ENCODE assay signal across 8 mouse cellular contexts in genomic region chr11:67080168-67080567, GRCm38 (mm10). TPM values are rescaled to one million over a fixed set of nuclear protein-coding genes. Genes with fewer than 3 reads are reported as not detected.
A peak's percentile ranks its signal among the peaks of the same experiment; 100 is the strongest.
DNase-seq lines count a peak whose midpoint lies in the region; ATAC-seq and TF ChIP-seq lines count a peak whose summit lies in the region.

No protein-coding gene starts in this region.

- peak; percentile 11 for TF ChIP-seq RAD21 in MEL (IDR thresholded peaks at IDR 0.05; ENCODE audit: low read depth, low read length)

- H3K27ac ChIP-seq in MEL (ENCODE audit: control insufficient read depth, low read depth, low read length): no peak overlapping the region
- H3K27ac ChIP-seq in forebrain, embryonic 16.5 days (ENCODE audit: low read length): no peak overlapping the region
- H3K27ac ChIP-seq in kidney, embryonic 14.5 days (ENCODE audit: low read depth, low read length): no peak overlapping the region
- H3K27ac ChIP-seq in liver, postnatal 0 days (ENCODE audit: low read depth): no peak overlapping the region
- H3K27ac ChIP-seq in neural tube, embryonic 13.5 days (replicated peaks): no peak overlapping the region; the same call in 1 of the 2 replicates

- no peak for TF ChIP-seq POLR2A in MEL (IDR thresholded peaks at IDR 0.05; ENCODE audit: control insufficient read depth in 1 of 2, insufficient read depth in 1 of 2, low read depth in 1 of 2, low read length in 2 of 2, poor library complexity in 1 of 2)

- H3K9ac ChIP-seq in MEL (ENCODE audit: control insufficient read depth, low read depth, low read length, poor library complexity, severe bottlenecking): no peak overlapping the region
- no peak overlapping the region for H3K9ac ChIP-seq in forebrain, embryonic 16.5 days (replicated peaks; ENCODE audit: low read depth, low read length)
- no peak overlapping the region for H3K9ac ChIP-seq in kidney, embryonic 14.5 days (ENCODE audit: low read depth, low read length)
- no peak overlapping the region for H3K9ac ChIP-seq in liver, postnatal 0 days (replicated peaks)
- H3K9ac ChIP-seq in neural tube, embryonic 13.5 days: 0 out of 2 replicates have a peak overlapping the region, but pooled peaks have one; percentile 17

- peaks cover 0 to 2% of the 10 kb centered on the region in 2 experiments; a peak in 1 of 4 replicates for H3K36me3 ChIP-seq in MEL (ENCODE audit: control insufficient read depth in 1 of 2, insufficient read depth in 2 of 2, low read length in 2 of 2)
- H3K36me3 ChIP-seq in forebrain, embryonic 16.5 days (ENCODE audit: control insufficient read depth, insufficient read depth): no peaks in the 10 kb centered on the region
- H3K36me3 ChIP-seq in kidney, embryonic 14.5 days (ENCODE audit: control insufficient read depth, insufficient read depth, low read length): no peaks in the 10 kb centered on the region
- no peaks in the 10 kb centered on the region for H3K36me3 ChIP-seq in liver, postnatal 0 days (replicated peaks; ENCODE audit: insufficient read depth, low read length)
- no peaks in the 10 kb centered on the region for H3K36me3 ChIP-seq in neural tube, embryonic 13.5 days

- TF ChIP-seq CTCF in MEL (IDR thresholded peaks at IDR 0.05 in 2 of 3, conservative IDR thresholded peaks at IDR 0.05 in 1 of 3; ENCODE audit: control insufficient read depth in 1 of 3, insufficient read depth in 1 of 3, low read depth in 2 of 3, low read length in 3 of 3, poor library complexity in 1 of 3, severe bottlenecking in 1 of 3): peak; percentile 67 to 81 (median 75)
- peak; percentile 77 for TF ChIP-seq CTCF in liver, postnatal 0 days (IDR thresholded peaks at IDR 0.05; ENCODE audit: low read depth)

- no peak overlapping the region for H3K4me3 ChIP-seq in MEL (ENCODE audit: control insufficient read depth in 1 of 2, insufficient read depth in 1 of 2, low read depth in 2 of 2, low read length in 2 of 2)
- no peak overlapping the region for H3K4me3 ChIP-seq in forebrain, embryonic 16.5 days (replicated peaks; ENCODE audit: low read length)
- no peak overlapping the region for H3K4me3 ChIP-seq in kidney, embryonic 14.5 days (ENCODE audit: low read length)
- no peak overlapping the region for H3K4me3 ChIP-seq in liver, postnatal 0 days (ENCODE audit: low read depth, low read length)
- H3K4me3 ChIP-seq in neural tube, embryonic 13.5 days: no peak overlapping the region

- no peak for TF ChIP-seq EP300 in MEL (IDR thresholded peaks at IDR 0.05; ENCODE audit: low read depth in 1 of 2, low read length in 2 of 2)
- TF ChIP-seq EP300 in liver, postnatal 0 days (IDR thresholded peaks at IDR 0.05; ENCODE audit: low read depth): no peak

- WGBS in forebrain, embryonic 16.5 days: 2% methylated on average over 3 of the region's 3 CpGs
- WGBS in kidney, embryonic 14.5 days: 6% methylated on average over 3 of the region's 3 CpGs
- 4% methylated on average over 3 of the region's 3 CpGs for WGBS in liver, postnatal 0 days (ENCODE audit: insufficient replicate concordance)
- 2% methylated on average over 3 of the region's 3 CpGs for WGBS in neural tube, embryonic 13.5 days

- H3K4me2 ChIP-seq in forebrain, embryonic 16.5 days (ENCODE audit: low read length): no peak overlapping the region
- H3K4me2 ChIP-seq in kidney, embryonic 14.5 days (replicated peaks; ENCODE audit: low read depth, low read length): no peak overlapping the region
- H3K4me2 ChIP-seq in liver, postnatal 0 days (ENCODE audit: low read depth, low read length): no peak overlapping the region
- no peak overlapping the region for H3K4me2 ChIP-seq in neural tube, embryonic 13.5 days

- peaks cover 6 to 10% of the 10 kb centered on the region in 2 experiments; a peak in 3 of 4 replicates for H3K4me1 ChIP-seq in MEL (ENCODE audit: control insufficient read depth in 1 of 2, insufficient read depth in 2 of 2, low read length in 2 of 2)
- no peaks in the 10 kb centered on the region for H3K4me1 ChIP-seq in forebrain, embryonic 16.5 days (replicated peaks; ENCODE audit: control insufficient read depth, insufficient read depth, low read length)
- H3K4me1 ChIP-seq in kidney, embryonic 14.5 days (ENCODE audit: control insufficient read depth, insufficient read depth, low read length): no peaks in the 10 kb centered on the region
- no peaks in the 10 kb centered on the region for H3K4me1 ChIP-seq in liver, postnatal 0 days (ENCODE audit: insufficient read depth)
- peaks cover 16% of the 10 kb centered on the region for H3K4me1 ChIP-seq in neural tube, embryonic 13.5 days (replicated peaks)

- no peaks in the 10 kb centered on the region for H3K79me2 ChIP-seq in MEL (ENCODE audit: control insufficient read depth, insufficient read depth, low read length, poor library complexity)

- DNase-seq in MEL (ENCODE audit: low read depth, low spot score): peak; percentile 82
- DNase-seq in cerebellum, adult 11 months: peak; percentile 42
- peak; percentile 58 for DNase-seq in liver, postnatal 0 days
- peak; percentile 30 for DNase-seq in yolk sac, embryonic 10.5 days (ENCODE audit: low spot score)

- no peaks in the 10 kb centered on the region for H3K9me3 ChIP-seq in MEL (replicated peaks; ENCODE audit: insufficient read depth, low read length)
- H3K9me3 ChIP-seq in forebrain, embryonic 16.5 days (ENCODE audit: control insufficient read depth, low read length): no peaks in the 10 kb centered on the region
- no peaks in the 10 kb centered on the region for H3K9me3 ChIP-seq in kidney, embryonic 14.5 days (ENCODE audit: control insufficient read depth, low read length)
- no peaks in the 10 kb centered on the region for H3K9me3 ChIP-seq in liver, postnatal 0 days (ENCODE audit: low read length)
- no peaks in the 10 kb centered on the region for H3K9me3 ChIP-seq in neural tube, embryonic 13.5 days

- H3K27me3 ChIP-seq in MEL (ENCODE audit: control insufficient read depth in 1 of 2, insufficient read depth in 2 of 2, low read length in 2 of 2): peaks cover 2 to 3% of the 10 kb centered on the region in 2 experiments; a peak in 1 of 4 replicates
- H3K27me3 ChIP-seq in forebrain, embryonic 16.5 days (replicated peaks; ENCODE audit: control insufficient read depth, insufficient read depth, low read length): peaks cover 11% of the 10 kb centered on the region; the same call in 1 of the 2 replicates
- H3K27me3 ChIP-seq in kidney, embryonic 14.5 days (ENCODE audit: control insufficient read depth, insufficient read depth, low read length): peaks cover 10% of the 10 kb centered on the region
- H3K27me3 ChIP-seq in liver, postnatal 0 days (ENCODE audit: insufficient read depth, low read length): peaks cover 15% of the 10 kb centered on the region
- H3K27me3 ChIP-seq in neural tube, embryonic 13.5 days: peaks cover 25% of the 10 kb centered on the region

- peak; percentile 71 for ATAC-seq in CD4-positive, CD25-positive, alpha-beta regulatory T cell, adult 4 months
- peak; percentile 71 for ATAC-seq in forebrain, embryonic 16.5 days
- ATAC-seq in kidney, embryonic 14.5 days (ENCODE audit: low FRiP score, low TSS enrichment): peak; percentile 29
- ATAC-seq in liver, postnatal 0 days: peak; percentile 44; the same call in 1 of the 2 replicates
- ATAC-seq in neural tube, embryonic 13.5 days (ENCODE audit: low read depth): peak; percentile 29

RNA-seq across cellular contexts. Expression of gene Myh3, which starts 2.1 kb away (rescaled TPM):
- under 1 TPM; 0.12 to 0.23 TPM for polyA plus RNA-seq in CD4-positive, CD25-positive, alpha-beta regulatory T cell, adult 4 months (2017; shearing (Covaris generic))
- 0.81 and 1.5 TPM in 2 replicates for total RNA-seq in MEL (2012; rRNA removed)
- 1 to 10 TPM in 1 of 2 experiments, not detected in 1; 1.7 TPM for polyA plus RNA-seq in MEL (2012; ENCODE audit: insufficient read depth in 1 of 2, insufficient read length in 2 of 2, low read depth in 1 of 2, low replicate concordance in 2 of 2, missing spikeins in 1 of 2)
- polyA plus RNA-seq in forebrain, embryonic 16.5 days (2015; fragmentation: Nextera tagmentation; extraction: Ambion mirVana): 0.09 and 0.36 TPM in 2 replicates
- 0.10 and 0.45 TPM in 2 replicates for polyA plus RNA-seq in kidney, embryonic 14.5 days (2014; fragmentation: Nextera tagmentation; extraction: Ambion mirVana)
- 0.06 and 0.75 TPM in 2 replicates for polyA plus RNA-seq in liver, postnatal 0 days (2015; fragmentation: Nextera tagmentation; extraction: Ambion mirVana)
- polyA plus RNA-seq in neural tube, embryonic 13.5 days (2015; fragmentation: Nextera tagmentation; extraction: Ambion mirVana): 3.7 and 11.5 TPM in 2 replicates

RNA-seq across cellular contexts. Expression of gene Sco1, which starts 27.7 kb away (rescaled TPM):
- polyA plus RNA-seq in CD4-positive, CD25-positive, alpha-beta regulatory T cell, adult 4 months (2017; shearing (Covaris generic)): 1 to 10 TPM; 6.6 to 9.4 TPM
- 29.8 and 32.9 TPM in 2 replicates for total RNA-seq in MEL (2012; rRNA removed)
- polyA plus RNA-seq in MEL (2012; ENCODE audit: insufficient read depth in 1 of 2, insufficient read length in 2 of 2, low read depth in 1 of 2, low replicate concordance in 2 of 2, missing spikeins in 1 of 2): 10 to 100 TPM in 1 of 2 experiments, not detected in 1; 14.1 TPM
- polyA plus RNA-seq in forebrain, embryonic 16.5 days (2015; fragmentation: Nextera tagmentation; extraction: Ambion mirVana): 12.7 and 14.3 TPM in 2 replicates
- 11.8 and 19.2 TPM in 2 replicates for polyA plus RNA-seq in kidney, embryonic 14.5 days (2014; fragmentation: Nextera tagmentation; extraction: Ambion mirVana)
- polyA plus RNA-seq in liver, postnatal 0 days (2015; fragmentation: Nextera tagmentation; extraction: Ambion mirVana): 7.4 and 7.7 TPM in 2 replicates
- 14.2 and 15.4 TPM in 2 replicates for polyA plus RNA-seq in neural tube, embryonic 13.5 days (2015; fragmentation: Nextera tagmentation; extraction: Ambion mirVana)

RNA-seq across cellular contexts. Expression of gene Adprm, which starts 27.8 kb away (rescaled TPM):
- polyA plus RNA-seq in CD4-positive, CD25-positive, alpha-beta regulatory T cell, adult 4 months (2017; shearing (Covaris generic)): 10 to 100 TPM; 58.5 to 63.8 TPM
- 23.0 and 27.8 TPM in 2 replicates for total RNA-seq in MEL (2012; rRNA removed)
- 100 to 1,000 TPM in 1 of 2 experiments, 10 to 100 TPM in 1; 19.7 to 531 TPM for polyA plus RNA-seq in MEL (2012; ENCODE audit: insufficient read depth in 1 of 2, insufficient read length in 2 of 2, low read depth in 1 of 2, low replicate concordance in 2 of 2, missing spikeins in 1 of 2)
- polyA plus RNA-seq in forebrain, embryonic 16.5 days (2015; fragmentation: Nextera tagmentation; extraction: Ambion mirVana): 33.0 and 35.4 TPM in 2 replicates
- 27.0 and 27.7 TPM in 2 replicates for polyA plus RNA-seq in kidney, embryonic 14.5 days (2014; fragmentation: Nextera tagmentation; extraction: Ambion mirVana)
- 15.0 and 15.4 TPM in 2 replicates for polyA plus RNA-seq in liver, postnatal 0 days (2015; fragmentation: Nextera tagmentation; extraction: Ambion mirVana)
- 38.0 and 41.3 TPM in 2 replicates for polyA plus RNA-seq in neural tube, embryonic 13.5 days (2015; fragmentation: Nextera tagmentation; extraction: Ambion mirVana)

RNA-seq across cellular contexts. Expression of gene Tmem220, which starts 55.2 kb away (rescaled TPM):
- polyA plus RNA-seq in CD4-positive, CD25-positive, alpha-beta regulatory T cell, adult 4 months (2017; shearing (Covaris generic)): 1 to 10 TPM; 1.6 to 1.9 TPM
- total RNA-seq in MEL (2012; rRNA removed): 0.23 and 0.35 TPM in 2 replicates
- polyA plus RNA-seq in MEL (2012; ENCODE audit: insufficient read depth in 1 of 2, insufficient read length in 2 of 2, low read depth in 1 of 2, low replicate concordance in 2 of 2, missing spikeins in 1 of 2): under 1 TPM in 1 of 2 experiments, not detected in 1; 0.99 TPM
- 0.35 and 0.43 TPM in 2 replicates for polyA plus RNA-seq in forebrain, embryonic 16.5 days (2015; fragmentation: Nextera tagmentation; extraction: Ambion mirVana)
- 1.7 TPM in 2 replicates for polyA plus RNA-seq in kidney, embryonic 14.5 days (2014; fragmentation: Nextera tagmentation; extraction: Ambion mirVana)
- polyA plus RNA-seq in liver, postnatal 0 days (2015; fragmentation: Nextera tagmentation; extraction: Ambion mirVana): 4.2 and 4.9 TPM in 2 replicates
- 0.87 and 0.98 TPM in 2 replicates for polyA plus RNA-seq in neural tube, embryonic 13.5 days (2015; fragmentation: Nextera tagmentation; extraction: Ambion mirVana)

Comparison
In these comparisons a context has a peak if more than half of its experiments do, and no peak if none do; other contexts are left out.
1. DNase-seq: peak in every context shown above with its lines; median percentile 82 in MEL; 58 in liver, postnatal 0 days; 42 in cerebellum, adult 11 months; 30 in yolk sac, embryonic 10.5 days.